Mouse (Mus musculus) lung, postnatal 0 days (tissue): ENCODE measurements around the gene Col6a3. TPM values are rescaled to one million over a fixed set of nuclear protein-coding genes. Genes with fewer than 3 reads are reported as not detected.

Experiments used
- ATAC-seq: fragments of 200-750 bp; cut with Nextera tagmentation; 2 replicates; pipeline ENCODE4 v1.8.0; 2017; ENCODE audit warnings: moderate library complexity
- DNase-seq: peaks from one replicate; pipeline ENCODE4 v3.0.0-alpha.2; 2016; ENCODE audit warnings: low spot score
- H3K27ac ChIP-seq: fragments of 300-500 bp; sonication (generic); 2 replicates; pipeline ENCODE4 v1.5.1; 2014; ENCODE audit warnings: antibody characterized with exemption, mild to moderate bottlenecking, low read length, mixed read lengths
- H3K27me3 ChIP-seq: fragments of 300-500 bp; sonication (generic); replicated peaks from 2 replicates; pipeline ENCODE4 v1.6.1; 2014; ENCODE audit warnings: low read length, mixed read lengths; ENCODE audit not compliant: insufficient read depth
- H3K36me3 ChIP-seq: fragments of 300-500 bp; sonication (generic); 2 replicates; pipeline ENCODE4 v1.6.1; 2014; ENCODE audit warnings: low read length, mixed read lengths; ENCODE audit not compliant: insufficient read depth
- H3K4me1 ChIP-seq: fragments of 300-500 bp; sonication (generic); 2 replicates; pipeline ENCODE4 v1.6.1; 2014; ENCODE audit warnings: antibody characterized with exemption, low read depth, low read length, mixed read lengths; ENCODE audit not compliant: insufficient read depth
- H3K4me2 ChIP-seq: fragments of 300-500 bp; sonication (generic); replicated peaks from 2 replicates; pipeline ENCODE4 v1.6.1; 2014; ENCODE audit warnings: low read depth, mild to moderate bottlenecking, low read length, moderate library complexity, mixed read lengths
- H3K4me3 ChIP-seq: fragments of 300-500 bp; sonication (generic); 2 replicates; pipeline ENCODE4 v1.5.1; 2014; ENCODE audit warnings: low read depth, low read length
- H3K9ac ChIP-seq: fragments of 300-500 bp; sonication (generic); replicated peaks from 2 replicates; pipeline ENCODE4 v1.6.1; 2014; ENCODE audit warnings: low read depth, mild to moderate bottlenecking
- H3K9me3 ChIP-seq: fragments of 300-500 bp; sonication (generic); 2 replicates; pipeline ENCODE4 v1.6.1; 2016; ENCODE audit warnings: low read length, mixed read lengths
- CTCF ChIP-seq: IDR thresholded peaks from 2 replicates; pipeline ENCODE4 v1.5.1; 2016; ENCODE audit warnings: antibody characterized with exemption, mild to moderate bottlenecking
- EP300 ChIP-seq: IDR thresholded peaks from 2 replicates; pipeline ENCODE4 v1.6.1; 2016; ENCODE audit warnings: antibody characterized with exemption, mild to moderate bottlenecking, control low read depth
- WGBS: fragments of 180-500 bp; shearing (Covaris S2); extraction: QIAGEN DNeasy Blood & Tissue Kit; methylation state at CpG from one replicate; pipeline ENCODE4 v1.1.7; 2014; 5-methylcytosine and 5-hydroxymethylcytosine counted together
- polyA plus RNA-seq: library from polyadenylated mRNA; unstranded; fragments of >200 nt; fragmentation: Nextera tagmentation; extraction: Ambion mirVana; gene quantifications from 2 replicates; pipeline ENCODE4 v1.2.1, GENCODE M21; 2015

The Col6a3 gene
- polyA plus RNA-seq, 1 experiment from 2014 or later = 62.4 TPM

- Histone ChIP-seq H3K27me3 (no peaks in the 10 kb centered on the region), H3K9me3 (no peaks in the 10 kb centered on the region), H3K4me3 (no peak overlapping the region), H3K27ac (peak overlapping the region; percentile 71), H3K4me1 (peaks cover 3% of the 10 kb centered on the region; the same call in 1 of the 2 replicates), H3K4me2 (peak overlapping the region; percentile 25), H3K36me3 (no peaks in the 10 kb centered on the region), H3K9ac (no peak overlapping the region)
- TF ChIP-seq CTCF (no peak), EP300 (no peak)
- DNase-seq (peak; percentile 51), ATAC-seq (0 out of 2 replicates have a peak, but pooled peaks have one; percentile 11)
- 52% methylated on average over 4 of the region's 4 CpGs for WGBS
These were observed 5.1 kb downstream of the Col6a3 start for GRCm38 (mm10) chr1:90838657-90839056.

- Histone ChIP-seq H3K9me3 (no peaks in the 10 kb centered on the region), H3K36me3 (no peaks in the 10 kb centered on the region), H3K4me1 (peaks cover 3% of the 10 kb centered on the region; the same call in 1 of the 2 replicates), H3K4me2 (peak overlapping the region; percentile 25), H3K9ac (no peak overlapping the region), H3K4me3 (no peak overlapping the region), H3K27ac (peak overlapping the region; percentile 71), H3K27me3 (no peaks in the 10 kb centered on the region)
- TF ChIP-seq EP300 (no peak), CTCF (no peak)
- peak; percentile 55 for ATAC-seq
- DNase-seq = peak; percentile 79
- WGBS = 30% methylated on average over 12 of the region's 12 CpGs
These were observed 5.5 kb downstream of the Col6a3 start for GRCm38 (mm10) chr1:90838221-90838620.

- peak overlapping the region; percentile 81 for H3K27ac ChIP-seq
- DNase-seq (peak; percentile 84), ATAC-seq (peak; percentile 74)
- no peaks in the 10 kb centered on the region for H3K27me3 ChIP-seq
- TF ChIP-seq CTCF (no peak), EP300 (peak; percentile 64; the same call in 1 of the 2 replicates)
- no peaks in the 10 kb centered on the region for H3K36me3 ChIP-seq
- H3K4me1 ChIP-seq = peaks cover 3% of the 10 kb centered on the region; the same call in 1 of the 2 replicates
- H3K9me3 ChIP-seq = no peaks in the 10 kb centered on the region
- no peak overlapping the region for H3K9ac ChIP-seq
- no peak overlapping the region for H3K4me2 ChIP-seq
- H3K4me3 ChIP-seq = no peak overlapping the region
- WGBS = 30% methylated on average over 5 of the region's 5 CpGs
These were observed 7.5 kb downstream of the Col6a3 start for GRCm38 (mm10) chr1:90836178-90836740.

GRCm38 (mm10) chr1:90834701-90835100, 9.1 kb downstream of the Col6a3 start:
- no peak for TF ChIP-seq EP300
- no peak for TF ChIP-seq CTCF
- no peaks in the 10 kb centered on the region; the same call in 1 of the 2 replicates for H3K4me1 ChIP-seq
- H3K27ac ChIP-seq = no peak overlapping the region
- no peaks in the 10 kb centered on the region for H3K9me3 ChIP-seq
- WGBS = 70% methylated on average over 6 of the region's 6 CpGs
- H3K9ac ChIP-seq = no peak overlapping the region
- DNase-seq = no peak
- no peak overlapping the region for H3K4me2 ChIP-seq
- ATAC-seq = peak; percentile 24; the same call in 1 of the 2 replicates
- no peak overlapping the region for H3K4me3 ChIP-seq
- H3K27me3 ChIP-seq = no peaks in the 10 kb centered on the region
- H3K36me3 ChIP-seq = no peaks in the 10 kb centered on the region

GRCm38 (mm10) chr1:90830006-90830405, 13.8 kb downstream of the Col6a3 start:
- DNase-seq = no peak
- ATAC-seq = no peak
- TF ChIP-seq CTCF (peak; percentile 49), EP300 (no peak)
- Histone ChIP-seq H3K4me2 (no peak overlapping the region), H3K27me3 (no peaks in the 10 kb centered on the region), H3K36me3 (0 out of 2 replicates have a peak, but pooled peaks cover 3% of the 10 kb centered on the region), H3K4me3 (no peak overlapping the region), H3K4me1 (no peaks in the 10 kb centered on the region), H3K27ac (no peak overlapping the region), H3K9ac (no peak overlapping the region), H3K9me3 (no peaks in the 10 kb centered on the region)
- WGBS = 54% methylated on average over 6 of the region's 6 CpGs

GRCm38 (mm10) chr1:90813226-90813625, 30.5 kb downstream of the Col6a3 start:
- no peak overlapping the region for H3K4me2 ChIP-seq
- no peak overlapping the region for H3K4me3 ChIP-seq
- no peaks in the 10 kb centered on the region for H3K9me3 ChIP-seq
- 90% methylated on average over 15 of the region's 15 CpGs for WGBS
- DNase-seq (no peak), ATAC-seq (no peak)
- H3K9ac ChIP-seq = no peak overlapping the region
- H3K27me3 ChIP-seq = no peaks in the 10 kb centered on the region
- no peaks in the 10 kb centered on the region for H3K36me3 ChIP-seq
- TF ChIP-seq CTCF (no peak), EP300 (no peak)
- no peak overlapping the region for H3K27ac ChIP-seq
- H3K4me1 ChIP-seq = no peaks in the 10 kb centered on the region
